Mouse (Mus musculus) embryonic facial prominence, embryonic 10.5 days (tissue): Measurements from ENCODE around the gene Fbxo30. TPM values are rescaled to one million over a fixed set of nuclear protein-coding genes. Genes with fewer than 3 reads are reported as not detected.
"Not testable (repeated sequence)": the region's sequence is repeated elsewhere in the genome, so short reads cannot be mapped to it uniquely, and the experiment has no call there.

Experiments used
- DNase-seq: peaks from one replicate; pipeline ENCODE4 v3.0.0-alpha.2; 2017; ENCODE audit warnings: low spot score
- H3K27ac ChIP-seq: fragments of 300-500 bp; sonication (generic); replicated peaks from 2 replicates; pipeline ENCODE4 v1.5.1; 2016; ENCODE audit warnings: mild to moderate bottlenecking
- H3K27me3 ChIP-seq: fragments of 300-500 bp; sonication (generic); replicated peaks from 2 replicates; pipeline ENCODE4 v1.6.1; 2016; ENCODE audit warnings: low read depth, mild to moderate bottlenecking; ENCODE audit not compliant: poor library complexity, severe bottlenecking
- H3K36me3 ChIP-seq: fragments of 300-500 bp; sonication (generic); replicated peaks from 2 replicates; pipeline ENCODE4 v1.6.1; 2016; ENCODE audit warnings: mild to moderate bottlenecking, moderate library complexity
- H3K4me1 ChIP-seq: fragments of 300-500 bp; sonication (generic); 2 replicates; pipeline ENCODE4 v1.6.1; 2016
- H3K4me3 ChIP-seq: fragments of 300-500 bp; sonication (generic); 2 replicates; pipeline ENCODE4 v1.5.1; 2016; ENCODE audit warnings: mild to moderate bottlenecking, moderate library complexity
- H3K9me3 ChIP-seq: fragments of 300-500 bp; sonication (generic); 2 replicates; pipeline ENCODE4 v1.6.1; 2016; ENCODE audit warnings: mild to moderate bottlenecking
- WGBS: fragments of 180-500 bp; shearing (Covaris S2); methylation state at CpG from one replicate; pipeline ENCODE4 v1.1.7; 2016; 5-methylcytosine and 5-hydroxymethylcytosine counted together
- polyA plus RNA-seq: library from polyadenylated mRNA; unstranded; fragments of >200 nt; fragmentation: Nextera tagmentation; extraction: Ambion mirVana; gene quantifications from 2 replicates; pipeline ENCODE4 v1.2.1, GENCODE M21; 2016

Fbxo30 gene
- polyA plus RNA-seq, result 52.5 and 53.4 TPM in 2 replicates

DNA sequence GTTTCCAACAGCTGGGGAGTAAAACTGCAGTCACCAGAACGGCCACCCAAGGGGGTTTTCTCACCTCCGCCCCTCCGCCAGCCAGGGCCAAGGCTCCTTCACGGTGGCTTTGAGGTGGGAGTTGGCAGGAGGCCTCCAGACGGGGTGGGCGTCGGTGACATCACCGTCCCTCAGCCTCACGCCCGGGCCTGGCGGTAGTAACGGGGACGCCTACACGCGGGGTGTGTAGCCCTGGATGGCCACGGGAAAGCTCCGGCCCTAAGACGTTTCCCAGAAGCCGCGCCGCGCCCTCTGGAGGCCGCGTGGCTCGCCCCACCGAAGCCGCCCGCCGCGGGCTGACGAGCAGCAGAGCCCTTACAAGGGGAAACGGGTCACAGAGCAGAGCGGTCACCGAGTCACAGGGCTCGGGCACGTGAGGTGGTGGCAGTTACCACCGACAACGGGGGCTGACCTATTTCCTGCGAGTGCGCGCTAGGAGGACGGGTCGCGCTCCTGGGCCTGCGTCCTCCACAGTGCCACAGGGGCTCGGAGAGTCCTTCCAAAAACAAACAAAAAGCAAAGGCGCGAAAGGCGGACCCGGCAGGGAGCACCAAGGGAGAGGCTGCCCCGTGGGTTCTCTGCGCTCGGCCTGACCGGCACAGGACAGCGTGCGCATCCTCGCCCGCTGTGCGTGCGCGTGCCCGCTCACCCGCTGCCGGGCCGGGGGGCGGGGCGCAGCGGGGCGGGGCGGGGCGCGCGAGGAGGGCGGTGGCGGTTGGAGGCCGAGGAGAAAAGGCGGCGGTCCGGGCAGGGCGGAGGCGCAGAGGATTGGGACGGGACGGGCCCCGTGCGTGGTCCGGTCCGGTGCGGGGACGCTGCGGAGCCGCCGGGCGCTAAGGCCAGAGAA, at the start of gene Fbxo30:
Gene Fbxo30 (plus strand): TSS at position 753 of the 886 bp plus-strand sequence.
- H3K36me3 ChIP-seq, result peaks cover 7% of the 10 kb centered on the region
- WGBS, result under 1% methylated on average over 93 of the region's 93 CpGs
- H3K4me1 ChIP-seq, result peaks cover 10% of the 10 kb centered on the region
- peak within 1 kb of the TSS; percentile 99 for H3K27ac ChIP-seq
- no peaks in the 10 kb centered on the region for H3K9me3 ChIP-seq
- peak within 1 kb of the TSS; percentile 95 for H3K4me3 ChIP-seq
- DNase-seq, result peak; percentile 95
- H3K27me3 ChIP-seq, result no peaks in the 10 kb centered on the region

GRCm38 (mm10) chr10:11233208-11233607, 47.9 kb upstream of the Fbxo30 start:
- H3K27me3 ChIP-seq, result no peaks in the 10 kb centered on the region
- 80% methylated on average over 3 of the region's 3 CpGs for WGBS
- H3K27ac ChIP-seq, result no peak overlapping the region
- no peaks in the 10 kb centered on the region; the same call in 1 of the 2 replicates for H3K4me1 ChIP-seq
- no peak overlapping the region for H3K4me3 ChIP-seq
- H3K36me3 ChIP-seq, result no peaks in the 10 kb centered on the region
- H3K9me3 ChIP-seq, result no peaks in the 10 kb centered on the region
- no peak for DNase-seq

- not testable (repeated sequence) for H3K9me3 ChIP-seq, H3K27ac ChIP-seq, H3K27me3 ChIP-seq, H3K4me3 ChIP-seq, H3K4me1 ChIP-seq, H3K36me3 ChIP-seq, DNase-seq
- WGBS, result 61% methylated on average over 3 of the region's 3 CpGs
Observed at GRCm38 (mm10) chr10:11242988-11243387, 38.1 kb upstream of the Fbxo30 start.

GRCm38 (mm10) chr10:11248210-11248609, 32.9 kb upstream of the Fbxo30 start:
- no peaks in the 10 kb centered on the region for H3K9me3 ChIP-seq
- WGBS, result 82% methylated on average over 3 of the region's 3 CpGs
- no peaks in the 10 kb centered on the region for H3K36me3 ChIP-seq
- no peaks in the 10 kb centered on the region for H3K27me3 ChIP-seq
- no peak for DNase-seq
- no peak overlapping the region for H3K4me3 ChIP-seq
- H3K4me1 ChIP-seq, result peaks cover 1% of the 10 kb centered on the region; the same call in 1 of the 2 replicates
- H3K27ac ChIP-seq, result no peak overlapping the region

DNA sequence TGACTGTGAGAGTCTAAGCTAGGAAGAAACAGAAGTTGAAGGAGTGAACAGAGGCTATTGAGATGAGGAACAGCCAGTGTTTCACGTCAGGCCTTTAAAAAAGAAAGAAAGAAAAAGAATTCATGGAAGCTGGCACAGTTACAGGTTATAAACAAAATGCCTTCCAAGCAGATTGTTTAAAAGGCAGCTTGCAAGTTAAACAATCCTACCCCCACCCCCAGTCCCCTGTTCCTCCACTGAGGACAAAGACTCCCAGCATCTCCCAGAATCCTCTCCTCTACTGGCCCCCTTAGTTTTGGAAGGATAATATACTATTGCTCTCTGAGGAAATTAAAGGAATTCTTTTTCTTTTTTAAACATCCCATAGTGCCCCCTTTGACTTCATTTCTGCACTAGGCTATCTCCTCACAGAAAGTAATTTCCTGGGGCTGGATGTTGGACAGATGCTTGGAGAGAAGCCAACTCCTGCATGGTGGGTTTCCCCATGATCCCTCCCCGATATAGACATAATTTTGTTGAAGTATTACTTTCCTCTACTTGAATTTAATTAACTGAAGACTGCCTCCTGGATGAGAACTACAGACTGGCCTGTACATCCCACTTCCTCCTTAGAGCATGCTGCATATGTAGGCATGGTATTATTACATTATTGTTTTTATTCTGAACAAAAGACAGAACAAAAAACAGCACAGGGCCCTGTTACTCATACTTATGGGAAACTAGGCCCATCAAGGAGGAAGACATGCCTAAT, 30.7 kb upstream of the Fbxo30 start:
- DNase-seq, result no peak
- 74% methylated on average over 2 of the region's 2 CpGs for WGBS
- Histone ChIP-seq H3K9me3 (no peaks in the 10 kb centered on the region), H3K4me3 (no peak overlapping the region), H3K27ac (no peak overlapping the region), H3K4me1 (no peaks in the 10 kb centered on the region), H3K36me3 (no peaks in the 10 kb centered on the region), H3K27me3 (no peaks in the 10 kb centered on the region)

GRCm38 (mm10) chr10:11253581-11253980, 27.5 kb upstream of the Fbxo30 start:
- not testable (repeated sequence) for H3K4me3 ChIP-seq, H3K4me1 ChIP-seq, H3K27me3 ChIP-seq, H3K27ac ChIP-seq, DNase-seq, H3K36me3 ChIP-seq, H3K9me3 ChIP-seq
- 88% methylated on average over 4 of the region's 4 CpGs for WGBS

DNA sequence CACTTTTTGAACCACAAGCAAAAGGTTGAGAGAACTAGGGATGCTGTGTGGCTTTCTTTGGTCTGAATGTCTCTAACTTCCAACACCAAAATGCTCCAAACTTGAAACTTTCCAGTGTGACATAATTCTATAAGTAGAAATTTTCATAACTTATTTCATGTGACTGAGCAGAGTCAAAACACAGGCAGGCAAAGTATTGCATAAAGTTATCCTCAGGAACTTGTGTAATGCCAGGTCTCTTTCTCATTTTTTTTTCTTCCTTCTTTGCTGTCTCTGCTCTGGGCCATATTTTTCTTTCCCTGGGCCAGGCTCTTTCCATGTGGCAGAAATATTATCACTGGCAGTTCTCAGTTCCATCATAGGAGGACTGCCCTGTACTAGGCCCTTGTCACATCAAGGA, 21.0 kb upstream of the Fbxo30 start:
- Histone ChIP-seq H3K36me3 (no peaks in the 10 kb centered on the region), H3K4me1 (no peaks in the 10 kb centered on the region), H3K27me3 (no peaks in the 10 kb centered on the region), H3K27ac (no peak overlapping the region), H3K9me3 (no peaks in the 10 kb centered on the region), H3K4me3 (no peak overlapping the region)
- no peak for DNase-seq

DNA sequence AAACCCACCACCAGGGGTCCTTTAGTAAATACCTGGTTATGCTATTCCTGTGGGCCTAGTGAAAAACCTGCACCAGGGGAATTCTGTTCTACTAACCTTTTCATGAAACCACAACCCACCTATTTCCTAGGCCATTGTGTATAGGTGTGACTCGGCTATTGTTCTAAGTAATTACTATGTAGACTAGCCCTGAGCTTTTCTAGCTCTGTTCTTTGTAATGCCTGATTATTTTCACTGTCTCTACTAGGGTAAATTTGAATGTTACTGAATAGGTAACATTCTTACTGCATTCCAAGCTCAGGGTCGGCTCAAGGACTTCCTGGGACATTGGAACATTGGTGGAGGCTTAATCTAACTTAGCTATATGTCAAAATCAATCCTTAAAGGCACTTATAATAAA, 18.8 kb upstream of the Fbxo30 start:
- H3K27me3 ChIP-seq, H3K4me3 ChIP-seq, DNase-seq, H3K36me3 ChIP-seq, H3K4me1 ChIP-seq, H3K27ac ChIP-seq, H3K9me3 ChIP-seq: not testable (repeated sequence)
- WGBS, result 85% methylated on average over 2 of the region's 2 CpGs

GRCm38 (mm10) chr10:11263795-11264194, 17.3 kb upstream of the Fbxo30 start:
- H3K4me1 ChIP-seq, H3K9me3 ChIP-seq, H3K27me3 ChIP-seq, H3K4me3 ChIP-seq, H3K27ac ChIP-seq, DNase-seq, H3K36me3 ChIP-seq: not testable (repeated sequence)
- 82% methylated on average over 2 of the region's 2 CpGs for whole genome bisulfite sequencing

GRCm38 (mm10) chr10:11269165-11269564, 12.0 kb upstream of the Fbxo30 start:
- Histone ChIP-seq H3K27ac (no peak overlapping the region), H3K36me3 (no peaks in the 10 kb centered on the region), H3K4me3 (no peak overlapping the region), H3K9me3 (no peaks in the 10 kb centered on the region), H3K4me1 (no peaks in the 10 kb centered on the region), H3K27me3 (no peaks in the 10 kb centered on the region)
- DNase-seq, result no peak

DNA sequence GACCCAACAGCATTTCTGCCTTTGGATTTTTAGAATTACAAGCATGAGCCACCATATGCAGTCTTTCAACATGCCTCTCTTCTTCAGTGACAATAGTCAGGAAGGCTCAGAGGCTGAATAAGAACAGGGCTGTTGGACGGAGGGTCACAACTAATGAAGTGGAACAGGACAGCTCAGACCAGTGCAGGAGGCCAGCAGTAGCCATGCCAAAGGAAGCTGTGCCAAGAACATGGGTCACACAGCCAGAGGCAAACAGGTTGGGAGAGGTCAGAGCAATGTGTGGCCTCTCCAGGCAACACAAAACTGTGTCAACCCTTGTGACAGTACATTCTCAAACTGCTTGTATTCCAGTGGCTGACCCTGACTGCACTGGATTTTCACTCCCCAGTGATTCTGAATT, 6.7 kb upstream of the Fbxo30 start:
- no peak for DNase-seq
- Histone ChIP-seq H3K4me3 (no peak overlapping the region), H3K9me3 (no peaks in the 10 kb centered on the region), H3K27ac (no peak overlapping the region), H3K27me3 (no peaks in the 10 kb centered on the region), H3K36me3 (no peaks in the 10 kb centered on the region), H3K4me1 (no peaks in the 10 kb centered on the region)
- 54% methylated on average over 1 of the region's 1 CpGs for WGBS

DNA sequence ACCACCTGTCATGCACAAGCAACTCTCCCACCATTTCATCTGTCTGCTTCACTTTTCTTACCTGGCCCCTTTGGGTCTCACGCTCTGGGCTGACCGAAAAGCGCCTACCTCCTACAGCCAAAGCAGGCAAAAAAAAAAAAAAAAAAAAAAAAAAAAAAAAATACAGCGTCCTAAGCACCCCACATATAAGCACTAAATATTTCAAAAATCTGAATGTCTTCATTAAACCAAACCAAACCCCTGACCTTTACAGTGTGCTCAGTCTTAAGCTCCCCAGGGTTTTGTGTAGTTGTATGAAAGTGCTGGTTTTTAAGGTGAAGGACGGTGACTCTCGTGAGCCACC, 924 bp upstream of the Fbxo30 start:
- H3K9me3 ChIP-seq, result no peaks in the 10 kb centered on the region
- no peak for DNase-seq
- peaks cover 7% of the 10 kb centered on the region for H3K36me3 ChIP-seq
- H3K27ac ChIP-seq, result peak overlapping the region; percentile 99
- peak overlapping the region; percentile 95 for H3K4me3 ChIP-seq
- WGBS, result 8% methylated on average over 6 of the region's 6 CpGs
- H3K4me1 ChIP-seq, result peaks cover 10% of the 10 kb centered on the region
- H3K27me3 ChIP-seq, result no peaks in the 10 kb centered on the region
